Mouse (Mus musculus) CH12.LX (cell line): ENCODE results near the gene Syt8. TPM values are rescaled to one million over a fixed set of nuclear protein-coding genes. Genes with fewer than 3 reads are reported as not detected.

Source experiments
- DNase-seq: peaks from one replicate; pipeline ENCODE4 v3.0.0-alpha.2; 2013; ENCODE audit errors: extremely low read depth
- H3K27ac ChIP-seq: 2 replicates; pipeline ENCODE4 v1.5.1; 2012; ENCODE audit warnings: low read depth, mild to moderate bottlenecking, control low read depth, moderate library complexity; ENCODE audit not compliant: insufficient read depth
- H3K27me3 ChIP-seq: replicated peaks from 2 replicates; pipeline ENCODE3; 2012; ENCODE audit warnings: inconsistent platforms
- H3K36me3 ChIP-seq, 2 experiments: replicated peaks in 1 of 2; 2 replicates each; pipeline versions ENCODE3 to v1.6.1; 2012; ENCODE audit warnings: inconsistent platforms in 1 of 2, low read length in 1 of 2, mild to moderate bottlenecking in 1 of 2, mixed read lengths in 1 of 2, moderate library complexity in 1 of 2; ENCODE audit not compliant: control insufficient read depth in 1 of 2, insufficient read depth in 1 of 2
- H3K4me1 ChIP-seq, 2 experiments: 2 replicates each; pipeline ENCODE4 v1.6.1; 2012; ENCODE audit warnings: inconsistent platforms in 1 of 2, moderate library complexity in 1 of 2; ENCODE audit not compliant: insufficient read depth in 2 of 2, control insufficient read depth in 1 of 2
- H3K4me2 ChIP-seq: 2 replicates; pipeline ENCODE4 v1.6.1; 2012; ENCODE audit warnings: low read depth, mild to moderate bottlenecking, control low read depth; ENCODE audit not compliant: poor library complexity, insufficient read depth, severe bottlenecking
- H3K4me3 ChIP-seq, 3 experiments: fragments of 150-350 bp in 1 of 3; sonication (generic) in 1 of 3; replicated peaks in 1 of 3; 2 replicates each; pipeline versions ENCODE3 to v1.5.1; 2011 to 2012; ENCODE audit warnings: low read depth in 2 of 3, low read length in 2 of 3, mild to moderate bottlenecking in 2 of 3, moderate library complexity in 2 of 3, control low read depth in 1 of 3, improper control_type of control experiment in 1 of 3, inconsistent platforms in 1 of 3, mixed read lengths in 1 of 3; ENCODE audit not compliant: poor library complexity in 1 of 3
- H3K79me2 ChIP-seq: replicated peaks from 2 replicates; pipeline ENCODE4 v1.6.1; 2012; ENCODE audit warnings: mild to moderate bottlenecking, moderate library complexity; ENCODE audit not compliant: control insufficient read depth, poor library complexity, insufficient read depth, severe bottlenecking; ENCODE audit errors: extremely low read depth
- H3K9ac ChIP-seq: 2 replicates; pipeline ENCODE4 v1.6.1; 2012; ENCODE audit warnings: low read depth, mild to moderate bottlenecking, control low read depth, moderate library complexity; ENCODE audit not compliant: insufficient read depth
- H3K9me3 ChIP-seq: replicated peaks from 2 replicates; pipeline ENCODE3; 2012; ENCODE audit warnings: low read length, inconsistent platforms, mixed read lengths
- ELF1 ChIP-seq: IDR thresholded peaks from 2 replicates; pipeline ENCODE4 v1.6.1; 2014; ENCODE audit warnings: low read depth, mild to moderate bottlenecking, inconsistent platforms, low read length, improper control_type of control experiment
- EP300 ChIP-seq: IDR thresholded peaks from 2 replicates; pipeline ENCODE4 v1.6.1; 2011; ENCODE audit warnings: low read length, improper control_type of control experiment
- GABPA ChIP-seq: IDR thresholded peaks from 2 replicates; pipeline ENCODE4 v1.6.1; 2012; ENCODE audit warnings: low read depth, low read length, improper control_type of control experiment, inconsistent platforms; ENCODE audit not compliant: insufficient replicate concordance
- IRF4 ChIP-seq: IDR thresholded peaks from 2 replicates; pipeline ENCODE4 v1.6.1; 2014; ENCODE audit warnings: low read depth, mild to moderate bottlenecking, inconsistent platforms, low read length, improper control_type of control experiment
- JUN ChIP-seq: IDR thresholded peaks from 2 replicates; pipeline ENCODE4 v1.6.1; 2011; ENCODE audit warnings: low read depth, mild to moderate bottlenecking, low read length, improper control_type of control experiment, moderate library complexity; ENCODE audit not compliant: insufficient read depth
- JUND ChIP-seq: conservative IDR thresholded peaks from 2 replicates; pipeline ENCODE4 v1.6.1; 2011; ENCODE audit warnings: low read depth, low read length, improper control_type of control experiment
- KAT2A ChIP-seq: IDR thresholded peaks from 2 replicates; pipeline ENCODE4 v1.6.1; 2012; ENCODE audit warnings: low read length, improper control_type of control experiment, inconsistent platforms; ENCODE audit not compliant: insufficient replicate concordance
- MAFK ChIP-seq: IDR thresholded peaks from 2 replicates; pipeline ENCODE4 v1.6.1; 2011; ENCODE audit warnings: low read length, improper control_type of control experiment; ENCODE audit not compliant: insufficient replicate concordance
- MAZ ChIP-seq: IDR thresholded peaks from 2 replicates; pipeline ENCODE4 v1.6.1; 2012; ENCODE audit warnings: low read depth, mild to moderate bottlenecking, inconsistent platforms, low read length, improper control_type of control experiment, moderate library complexity
- MYC ChIP-seq: IDR thresholded peaks from 2 replicates; pipeline ENCODE4 v1.6.1; 2011; ENCODE audit warnings: low read depth, mild to moderate bottlenecking, improper control_type of control experiment, low read length
- NELFE ChIP-seq: IDR thresholded peaks from 2 replicates; pipeline ENCODE4 v1.6.1; 2011; ENCODE audit warnings: low read depth, low read length, improper control_type of control experiment
- NRF1 ChIP-seq: IDR thresholded peaks from 2 replicates; pipeline ENCODE4 v1.6.1; 2014; ENCODE audit warnings: low read depth, mild to moderate bottlenecking, inconsistent platforms, low read length, improper control_type of control experiment, moderate library complexity
- PAX5 ChIP-seq: IDR thresholded peaks from 2 replicates; pipeline ENCODE4 v1.6.1; 2012; ENCODE audit warnings: low read length, inconsistent platforms, mixed read lengths
- POLR2A ChIP-seq: IDR thresholded peaks from 2 replicates; pipeline ENCODE4 v1.6.1; 2011; ENCODE audit warnings: low read depth, mild to moderate bottlenecking, improper control_type of control experiment, low read length
- POLR2AphosphoS2 ChIP-seq: IDR thresholded peaks from 2 replicates; pipeline ENCODE4 v1.6.1; 2011; ENCODE audit warnings: low read depth, low read length, improper control_type of control experiment
- RAD21 ChIP-seq: IDR thresholded peaks from 2 replicates; pipeline ENCODE4 v1.6.1; 2011; ENCODE audit warnings: low read depth, mild to moderate bottlenecking, low read length, improper control_type of control experiment, moderate library complexity
- SMC3 ChIP-seq: IDR thresholded peaks from 2 replicates; pipeline ENCODE4 v1.6.1; 2011; ENCODE audit warnings: low read depth, low read length, improper control_type of control experiment
- TBP ChIP-seq: conservative IDR thresholded peaks from 2 replicates; pipeline ENCODE4 v1.6.1; 2011; ENCODE audit warnings: low read depth, low read length, improper control_type of control experiment
- UBTF ChIP-seq: IDR thresholded peaks from 2 replicates; pipeline ENCODE4 v1.6.1; 2012; ENCODE audit warnings: low read depth, mild to moderate bottlenecking, inconsistent platforms, low read length, improper control_type of control experiment, moderate library complexity
- USF1 ChIP-seq: IDR thresholded peaks from 2 replicates; pipeline ENCODE4 v1.6.1; 2014; ENCODE audit warnings: low read depth, mild to moderate bottlenecking, inconsistent platforms, low read length, improper control_type of control experiment
- USF2 ChIP-seq: conservative IDR thresholded peaks from 2 replicates; pipeline ENCODE4 v1.6.1; 2011; ENCODE audit warnings: low read depth, low read length, improper control_type of control experiment
- ZC3H11A ChIP-seq: IDR thresholded peaks from 2 replicates; pipeline ENCODE4 v1.6.1; 2012; ENCODE audit warnings: low read depth, mild to moderate bottlenecking, inconsistent platforms, low read length, improper control_type of control experiment
- ZKSCAN1 ChIP-seq: IDR thresholded peaks from 2 replicates; pipeline ENCODE4 v1.6.1; 2012; ENCODE audit warnings: low read depth, inconsistent platforms, low read length, improper control_type of control experiment, borderline replicate concordance
- dilution Hi-C: fragments of 300-500 bp; cut with MboI; formaldehyde crosslinking; loops from 2 replicates; pipeline ENCODE4 v1.14.3; 2020; ENCODE audit warnings: low sequenced_read_pairs; ENCODE audit not compliant: extremely low pct_unique_long_range_greater_than_20kb, extremely low pct_ligation_motif_present
- in situ Hi-C: fragments of 300-500 bp; cut with MboI; formaldehyde crosslinking; loops from 3 replicates; pipeline ENCODE4 v1.14.3; 2019; ENCODE audit warnings: low sequenced_read_pairs, low pct_ligation_motif_present, low pct_unique_long_range_greater_than_20kb, mixed read lengths
- polyA plus RNA-seq: library from polyadenylated mRNA; unstranded; fragments of >175 nt; gene quantifications from 2 replicates; pipeline ENCODE4 v1.2.1, GENCODE M21; 2012; ENCODE audit warnings: low read depth; ENCODE audit not compliant: insufficient read length
- total RNA-seq, 2 experiments: library from RNA; depleted of rRNA; stranded (reverse); fragments of 300-350 nt in 1 of 2; fragments of >200 nt in 1 of 2; gene quantifications; 2 replicates each; pipeline ENCODE4 v1.2.3; 2012 to 2014

Syt8 gene
- total and polyA plus RNA-seq, 3 experiments, result not detected

- in situ Hi-C loops, result loop anchor here (25.0 kb wide), 1 partner anchor 539 kb away; the partner anchor contains the start of gene Tspan32
Measured at GRCm38 (mm10) chr7:142473476-142473875, 38.8 kb downstream of the Syt8 start.

GRCm38 (mm10) chr7:142474799-142475198, 40.1 kb downstream of the Syt8 start:
- H3K36me3 ChIP-seq, result peaks cover 65 to 99% of the 10 kb centered on the region in 2 experiments
- TF ChIP-seq USF1 (no peak), JUND (no peak), ELF1 (no peak), ZKSCAN1 (no peak), NELFE (no peak), ZC3H11A (no peak), POLR2AphosphoS2 (no peak), RAD21 (no peak), NRF1 (no peak), IRF4 (no peak), TBP (no peak), MYC (no peak), UBTF (no peak), EP300 (no peak), GABPA (no peak), POLR2A (no peak)
- no peak overlapping the region for H3K4me2 ChIP-seq
- peaks cover 44% of the 10 kb centered on the region for H3K79me2 ChIP-seq
- dilution Hi-C loops, result no loop called here
- DNase-seq, result no peak
- H3K9me3 ChIP-seq, result no peaks in the 10 kb centered on the region
- H3K27me3 ChIP-seq, result no peaks in the 10 kb centered on the region
- peaks cover 10 to 86% of the 10 kb centered on the region in 2 experiments for H3K4me1 ChIP-seq
- no peak overlapping the region for H3K9ac ChIP-seq
- H3K4me3 ChIP-seq, result no peak overlapping the region
- in situ Hi-C loops, result loop anchor here (25.0 kb wide), 1 partner anchor 538 kb away; the partner anchor contains the start of gene Tspan32
- no peak overlapping the region for H3K27ac ChIP-seq

More at GRCm38 (mm10) chr7:142473476-142473875, 38.8 kb downstream of the Syt8 start:
- DNase-seq, result no peak
- H3K36me3 ChIP-seq, result peaks cover 62 to 97% of the 10 kb centered on the region in 2 experiments
- H3K9ac ChIP-seq, result no peak overlapping the region
- H3K4me3 ChIP-seq, result no peak overlapping the region
- H3K9me3 ChIP-seq, result no peaks in the 10 kb centered on the region
- H3K4me2 ChIP-seq, result no peak overlapping the region
- peaks cover 48% of the 10 kb centered on the region for H3K79me2 ChIP-seq
- dilution Hi-C loops, result no loop called here
- no peak for TF ChIP-seq ZC3H11A
- no peak for TF ChIP-seq IRF4
- TF ChIP-seq MAZ, result no peak
- TF ChIP-seq SMC3, result no peak
- TF ChIP-seq PAX5, result no peak
- no peak for TF ChIP-seq USF2
- no peak for TF ChIP-seq KAT2A
- TF ChIP-seq JUN, result no peak
- TF ChIP-seq MAFK, result no peak
- no peaks in the 10 kb centered on the region for H3K27me3 ChIP-seq
- no peak overlapping the region for H3K27ac ChIP-seq
- peaks cover 10 to 92% of the 10 kb centered on the region in 2 experiments for H3K4me1 ChIP-seq
